Mouse (Mus musculus) B cell, adult 2 months (primary cell): ENCODE data around the gene Pdpr.
"Not testable (repeated sequence)": the region's sequence is repeated elsewhere in the genome, so short reads cannot be mapped to it uniquely, and the experiment has no call there.

Experiments
- DNase-seq, 2 experiments: peaks; one replicate each; pipeline ENCODE4 v3.0.0; 2022

Gene Pdpr

DNA sequence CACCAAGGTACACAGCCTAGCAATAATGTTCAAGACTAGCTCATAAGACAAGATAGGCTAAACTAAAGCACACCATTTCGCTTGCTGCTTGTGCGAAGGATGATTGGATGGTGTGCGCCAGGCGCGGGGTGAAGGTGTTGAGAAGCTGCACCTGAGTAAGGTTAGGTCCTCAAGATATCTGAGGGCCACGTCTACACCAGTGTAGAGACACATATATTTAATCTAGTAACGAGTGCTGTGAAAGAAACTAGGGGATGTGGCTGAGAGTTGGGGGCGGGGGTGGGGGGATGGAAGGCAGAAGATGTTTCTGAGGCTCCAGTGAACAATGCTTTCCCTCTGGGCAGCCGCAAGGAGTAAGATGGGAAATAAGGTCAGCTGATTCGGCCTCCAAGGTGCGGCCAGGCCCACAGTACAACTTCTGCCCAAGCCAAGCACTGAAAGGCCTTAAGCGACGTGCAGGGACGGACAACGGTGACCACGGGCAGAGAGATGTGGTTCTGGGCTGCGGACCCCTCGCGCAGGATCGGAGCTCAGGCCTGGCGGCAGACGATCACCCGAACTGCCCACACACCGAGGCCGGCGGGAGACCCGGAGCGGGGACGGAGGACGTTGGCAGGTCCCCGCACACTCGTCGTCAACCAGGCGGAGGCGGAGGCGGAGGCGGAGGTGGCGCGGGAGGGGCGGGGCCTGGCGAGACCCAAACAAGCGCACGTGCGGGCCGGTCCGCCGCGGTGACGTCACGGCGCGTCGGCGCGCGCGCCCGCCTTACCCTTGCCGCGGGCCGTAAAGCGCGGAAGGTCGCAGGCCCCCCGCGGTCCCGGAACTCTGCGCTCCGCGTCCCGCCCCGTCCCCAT is at the start of gene Pdpr:
Gene Pdpr, plus strand, starts transcription at position 766 of the 854 bp plus-strand sequence.
- DNase-seq, result peak; percentile 95 to 96

- DNase-seq, result peak; percentile 38
Measured at GRCm38 (mm10) chr8:111048694-111049093, 45.7 kb upstream of the Pdpr start.

- DNase-seq, result no peak
Measured at GRCm38 (mm10) chr8:111049106-111049505, 45.3 kb upstream of the Pdpr start.

DNA sequence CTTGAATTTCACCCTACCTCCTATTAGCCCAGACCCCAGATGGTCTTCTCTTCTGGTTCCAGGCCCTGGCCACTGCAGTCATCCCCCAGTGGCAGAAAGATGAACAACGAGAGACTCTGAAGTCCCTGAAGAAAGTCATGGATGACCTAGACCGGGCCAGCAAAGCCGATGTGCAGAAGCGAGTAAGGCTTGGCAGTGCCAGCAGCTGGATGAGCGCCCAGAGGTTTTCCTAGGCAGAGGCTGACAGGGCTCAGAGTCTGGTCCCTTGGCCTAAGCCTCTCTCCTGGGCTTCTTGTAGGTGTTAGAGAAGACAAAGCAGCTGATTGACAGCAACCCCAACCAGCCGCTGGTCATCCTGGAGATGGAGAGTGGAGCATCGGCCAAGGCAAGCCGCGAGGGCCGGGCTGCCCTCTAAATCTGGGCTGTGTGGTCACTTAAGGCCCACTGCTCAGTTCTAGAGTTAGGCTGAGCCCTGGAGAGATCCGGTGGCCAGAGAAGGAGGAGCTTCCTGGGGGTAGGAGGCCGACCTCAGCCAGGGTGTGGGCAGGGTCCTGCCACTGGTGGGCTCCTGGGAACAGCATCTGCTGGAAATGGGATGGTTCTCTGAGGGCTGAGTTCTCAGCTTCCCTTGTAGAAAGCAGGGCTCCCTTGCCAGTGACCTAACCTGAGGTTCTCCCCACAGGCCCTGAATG is 40.5 kb upstream of the Pdpr start:
- DNase-seq, result no peak

GRCm38 (mm10) chr8:111055031-111055634 is 39.3 kb upstream of the Pdpr start:
- DNase-seq, result no peak

DNA sequence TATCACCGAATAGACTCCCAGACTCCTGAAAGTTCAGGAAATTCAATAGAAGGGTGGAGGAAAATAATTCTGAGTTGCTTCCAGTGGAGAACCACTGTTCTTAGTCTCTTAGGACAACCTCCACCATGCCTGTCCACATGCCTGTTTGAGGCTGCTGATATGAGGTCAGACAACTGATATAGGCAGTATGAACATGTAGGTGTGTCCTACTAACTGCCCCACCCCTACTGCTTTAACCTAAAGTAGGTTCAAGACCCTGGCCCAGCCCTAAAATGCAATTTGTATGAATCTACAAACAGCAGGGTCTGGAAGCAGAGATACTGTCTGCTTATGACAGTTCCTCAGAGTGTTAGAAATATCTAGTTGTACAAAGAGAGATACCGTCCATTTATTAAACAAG is 38.8 kb upstream of the Pdpr start:
- peak in 1 of 2 experiments; percentile 17 for DNase-seq

GRCm38 (mm10) chr8:111056158-111056663 is 38.2 kb upstream of the Pdpr start, which contains the start of gene Exosc6:
TSS of gene Exosc6 (plus strand) at chr8:111056339.
- DNase-seq, result peak; percentile 91 to 93

- peak in 1 of 2 experiments; percentile 16 for DNase-seq
Measured at GRCm38 (mm10) chr8:111056691-111057293, 37.6 kb upstream of the Pdpr start.

DNA sequence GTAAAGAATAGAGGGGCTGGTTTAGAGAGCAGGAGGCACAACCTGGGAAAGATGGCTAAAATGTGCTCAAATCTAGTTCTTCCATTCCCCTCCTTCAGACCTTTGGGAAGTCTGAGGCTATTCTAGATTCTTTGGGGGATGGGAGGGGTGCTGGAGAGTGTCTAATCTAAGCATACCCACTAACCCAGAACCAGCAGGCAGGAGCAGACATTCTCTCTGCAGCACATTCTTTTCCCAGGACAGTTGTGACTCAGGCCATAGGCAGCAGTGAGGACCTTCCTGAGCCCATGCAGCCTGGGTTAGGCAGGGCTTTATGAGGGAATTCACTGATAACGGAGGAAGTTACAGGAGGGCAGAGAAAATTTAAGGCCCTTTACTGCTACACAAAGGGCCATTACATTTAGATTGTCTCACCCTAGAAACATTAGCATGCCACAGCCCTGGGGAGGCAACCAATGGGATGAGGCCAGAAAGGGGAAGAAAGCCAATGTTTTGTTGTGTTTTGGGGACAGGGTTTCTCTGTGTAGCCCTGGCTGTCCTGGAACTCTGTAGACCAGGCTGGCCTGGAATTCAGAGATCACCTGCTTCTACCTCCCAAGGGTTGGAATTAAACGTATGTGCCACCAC is 35.4 kb upstream of the Pdpr start:
- DNase-seq, result no peak

DNA sequence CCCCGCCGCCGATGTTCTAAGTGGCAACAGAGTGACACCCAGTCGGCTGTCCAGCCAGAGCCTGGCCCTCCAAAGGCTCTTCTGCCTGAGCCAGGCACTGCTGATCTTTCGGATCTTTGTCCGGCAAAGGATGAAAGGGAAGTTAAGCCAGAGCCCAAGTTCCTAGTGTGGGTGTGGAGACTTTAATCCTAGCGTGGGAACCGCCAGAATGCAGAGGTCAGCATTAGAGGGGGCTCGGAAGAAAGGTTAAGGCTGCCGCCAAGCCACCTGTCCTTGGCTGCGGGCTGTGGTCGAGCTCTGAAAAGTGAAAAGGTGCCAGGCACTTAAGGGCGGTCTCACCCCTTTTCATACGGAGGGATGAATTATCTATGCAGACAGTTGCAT is 32.8 kb upstream of the Pdpr start:
- no peak for DNase-seq

DNA sequence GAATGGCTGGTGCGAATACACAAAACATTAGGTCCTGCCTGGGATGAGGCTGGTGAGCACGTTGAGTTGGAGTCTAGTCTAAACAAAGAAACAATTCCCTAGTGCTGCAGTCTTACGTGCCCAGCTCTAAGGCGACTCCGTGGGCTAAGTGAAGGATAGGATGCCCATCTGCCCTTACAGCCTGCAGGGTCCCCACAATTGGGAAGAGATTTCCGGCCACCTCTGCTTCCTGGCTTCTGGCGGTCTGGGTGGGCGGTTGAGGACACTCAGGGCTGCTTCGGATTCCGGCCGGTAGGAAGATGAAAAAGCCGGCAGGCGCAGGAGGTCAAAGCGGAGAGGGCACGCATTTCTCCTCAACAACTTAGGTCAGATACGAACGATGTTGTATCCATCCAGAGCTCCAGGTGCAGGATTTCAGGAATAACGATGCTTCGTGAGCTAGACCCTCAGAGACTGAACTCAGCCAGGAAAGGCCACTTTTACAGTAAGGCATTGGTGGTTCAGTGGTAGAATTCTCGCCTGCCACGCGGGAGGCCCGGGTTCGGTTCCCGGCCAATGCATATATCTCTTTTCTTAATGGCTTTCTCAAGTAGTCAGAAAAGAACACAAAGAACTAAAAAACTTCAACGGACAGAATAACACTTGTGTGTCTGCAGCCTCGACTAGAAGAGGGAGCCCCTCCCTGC is 32.2 kb upstream of the Pdpr start:
- DNase-seq, result peak; percentile 92 to 94

DNA sequence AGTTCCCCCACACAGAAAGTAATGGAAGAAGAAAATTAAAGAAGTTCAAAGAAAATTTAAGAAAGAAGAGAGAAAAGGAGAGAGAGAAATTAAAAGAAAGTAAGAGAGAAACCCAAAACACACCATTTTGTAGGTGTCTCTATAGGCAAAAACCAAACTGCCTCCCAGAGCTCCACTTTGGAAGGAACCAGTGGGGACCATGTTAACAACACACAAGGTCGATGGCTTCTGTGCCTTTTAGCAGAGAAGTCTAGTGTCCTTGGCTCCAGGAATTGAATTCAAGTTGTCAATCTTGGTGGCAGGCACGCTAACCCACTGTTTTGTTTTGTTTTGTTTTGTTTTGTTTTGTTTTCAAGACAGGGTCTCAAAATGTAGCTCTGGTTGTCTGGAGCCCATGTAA is 31.5 kb upstream of the Pdpr start:
- DNase-seq, result no peak

- DNase-seq, result no peak
Measured at GRCm38 (mm10) chr8:111066308-111066707, 28.1 kb upstream of the Pdpr start.

DNA sequence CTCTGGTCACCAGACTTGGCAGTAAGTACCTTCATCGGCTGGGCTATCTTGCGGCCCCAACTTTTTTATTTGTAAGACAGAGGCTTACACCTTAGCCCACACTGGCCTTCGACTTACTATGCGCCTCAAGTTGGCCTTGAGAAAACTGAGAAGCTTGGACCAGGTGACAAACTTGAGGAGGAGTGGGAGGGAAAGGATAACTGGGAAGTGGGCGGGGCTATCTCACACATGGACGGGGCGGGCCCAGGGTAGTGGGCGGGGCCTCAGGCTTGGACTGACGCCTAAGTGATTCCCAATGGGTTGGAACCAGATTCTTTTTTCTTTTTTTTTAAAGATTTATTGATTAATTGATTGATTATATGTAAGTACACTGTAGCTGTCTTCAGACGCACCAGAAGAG is 27.0 kb upstream of the Pdpr start:
- DNase-seq, result no peak

DNA sequence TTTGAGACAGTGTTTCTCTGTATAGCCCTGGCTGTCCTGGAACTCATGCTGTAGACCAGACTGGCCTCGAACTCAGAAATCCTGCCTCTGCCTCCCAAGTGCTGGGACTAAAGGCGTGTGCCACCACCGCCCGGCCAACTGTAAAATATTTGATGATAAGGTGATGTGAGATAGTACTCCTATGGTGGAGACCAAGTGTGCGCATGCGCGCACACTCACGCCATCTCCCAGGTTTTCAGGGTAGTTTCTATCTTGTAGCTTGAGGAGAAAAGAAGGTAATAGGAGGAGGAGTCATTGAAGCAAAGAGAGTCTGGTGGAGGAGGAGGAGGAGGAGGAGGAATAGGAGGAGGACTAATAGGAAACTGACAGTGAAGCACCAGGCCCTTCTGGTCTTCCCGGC is 25.8 kb upstream of the Pdpr start:
- DNase-seq, result not testable (repeated sequence)

DNA sequence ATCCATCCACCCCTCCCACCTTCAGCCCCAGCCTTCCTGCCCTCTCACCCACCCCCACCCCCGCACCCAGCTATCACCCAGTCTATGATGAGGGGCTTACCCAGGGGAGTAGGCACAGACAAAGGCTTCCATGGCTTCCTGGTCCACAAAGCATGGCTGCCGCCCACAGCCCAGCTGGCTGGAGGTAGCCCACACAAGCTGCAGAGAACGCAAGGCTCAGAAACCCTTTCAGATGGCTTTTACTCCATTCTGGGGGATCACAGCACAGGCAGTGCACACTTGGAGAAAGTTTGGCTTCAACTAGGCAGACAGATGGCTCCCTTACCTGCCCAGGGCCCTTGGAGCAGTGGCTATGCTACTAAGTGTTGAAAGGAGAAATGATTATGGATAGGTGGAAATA is 18.5 kb upstream of the Pdpr start:
- DNase-seq, result no peak

DNA sequence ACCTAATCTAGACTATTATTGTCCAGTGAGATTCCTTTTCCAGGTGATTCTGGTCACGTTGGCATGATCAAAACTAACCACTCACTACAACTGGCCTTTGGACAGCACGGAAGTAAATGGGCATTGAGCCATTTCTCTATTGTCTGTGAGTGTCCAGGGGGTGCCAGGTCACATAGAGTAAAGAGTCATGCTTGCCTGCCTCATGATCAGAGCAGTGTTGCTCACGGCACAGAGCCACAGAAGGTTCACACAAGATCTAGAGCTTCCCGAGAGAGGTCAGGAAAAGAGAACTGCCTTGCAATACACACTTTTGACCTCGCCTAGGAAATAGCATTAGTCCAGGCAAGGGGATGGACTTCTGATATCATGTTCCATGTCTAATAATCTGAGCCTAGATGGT is 15.0 kb upstream of the Pdpr start:
- no peak for DNase-seq

DNA sequence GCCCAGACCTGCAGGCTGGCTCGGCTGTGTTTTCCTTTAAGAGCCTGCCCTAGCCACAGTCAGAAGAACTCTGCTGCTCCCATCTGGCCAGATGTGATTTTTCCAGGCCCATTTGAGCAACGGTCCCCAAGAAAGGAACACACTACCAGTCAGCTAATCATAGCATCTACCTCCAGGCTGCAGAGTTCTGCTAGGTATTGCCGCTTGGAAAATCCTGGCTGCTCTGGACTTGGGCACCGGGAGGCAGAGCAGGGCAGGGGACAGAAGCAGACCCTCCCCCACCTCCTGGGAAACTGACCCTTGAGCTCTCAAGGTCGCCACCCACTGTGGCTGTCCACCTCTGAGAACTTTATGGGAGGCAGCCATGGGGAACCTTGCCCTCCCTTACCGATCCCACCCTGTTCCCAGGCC is 14.6 kb upstream of the Pdpr start:
- no peak for DNase-seq

GRCm38 (mm10) chr8:111081580-111082258 is 12.7 kb upstream of the Pdpr start:
- no peak for DNase-seq

DNA sequence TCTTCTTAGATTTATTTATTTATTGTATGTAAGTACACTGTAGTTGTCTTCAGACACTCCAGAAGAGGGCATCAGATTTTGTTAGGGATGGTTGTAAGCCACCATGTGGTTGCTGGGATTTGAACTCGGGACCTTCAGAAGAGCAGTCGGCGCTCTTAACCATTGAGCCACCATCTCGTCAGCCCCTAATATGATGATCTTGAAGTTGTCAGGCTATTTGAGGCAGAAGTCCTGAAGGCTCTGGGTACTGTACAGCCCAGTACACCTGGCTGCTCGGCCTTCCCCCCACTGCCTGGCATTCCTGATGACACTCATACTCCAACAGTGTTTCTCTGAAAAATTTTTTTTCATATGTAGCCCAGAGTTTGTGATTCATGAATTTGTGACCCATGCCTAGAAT is 10.5 kb upstream of the Pdpr start:
- not testable (repeated sequence) for DNase-seq

- peak; percentile 87 to 88 for DNase-seq
Measured at GRCm38 (mm10) chr8:111090126-111090525, 4.3 kb upstream of the Pdpr start.
